Mouse (Mus musculus): Measurements from ENCODE around the gene Ssxb5. TPM values are rescaled to one million over a fixed set of nuclear protein-coding genes. Genes with fewer than 3 reads are reported as not detected.
A peak's percentile ranks its signal among the peaks of the same experiment; 100 is the strongest.
"Not testable (repeated sequence)": the region's sequence is repeated elsewhere in the genome, so short reads cannot be mapped to it uniquely, and the experiment has no call there.

Ssxb5 gene
- not detected in 2 replicates for polyA plus RNA-seq (2011; ENCODE audit: insufficient read length, low read depth, missing spikeins)

- not testable (repeated sequence) for H3K27ac ChIP-seq (ENCODE audit: insufficient read depth, low read length); H3K4me3 ChIP-seq (ENCODE audit: insufficient read depth, low read length); H3K4me1 ChIP-seq (ENCODE audit: control insufficient read depth, insufficient read depth, low read length)
Measured at GRCm38 (mm10) chrX:8803391-8803790, at the start of gene Ssxb5. Ssxb5 (plus strand) TSS chrX:8803691.

- Histone ChIP-seq H3K4me3 (ENCODE audit: insufficient read depth, low read length) (no peak overlapping the region), H3K27ac (ENCODE audit: insufficient read depth, low read length) (no peak overlapping the region), H3K4me1 (ENCODE audit: control insufficient read depth, insufficient read depth, low read length) (no peaks in the 10 kb centered on the region)
- TF ChIP-seq CTCF (IDR thresholded peaks at IDR 0.05; ENCODE audit: borderline replicate concordance, insufficient read depth, low read length) (0 out of 2 replicates have a peak, but pooled peaks have one; percentile 6), POLR2A (IDR thresholded peaks at IDR 0.05; ENCODE audit: low read depth, low read length) (no peak)
Measured at GRCm38 (mm10) chrX:8832043-8832442, 28.6 kb downstream of the Ssxb5 start.

GRCm38 (mm10) chrX:8843694-8844093 is 40.2 kb downstream of the Ssxb5 start, which contains the start of gene Gm6592:
Gm6592 (plus strand) TSS chrX:8843994.
- H3K4me1 ChIP-seq (ENCODE audit: control insufficient read depth, insufficient read depth, low read length) = no peaks in the 10 kb centered on the region
- no peak within 1 kb of the TSS for H3K4me3 ChIP-seq (ENCODE audit: insufficient read depth, low read length)
- H3K27ac ChIP-seq (ENCODE audit: insufficient read depth, low read length) = no peak within 1 kb of the TSS
- TF ChIP-seq CTCF (IDR thresholded peaks at IDR 0.05; ENCODE audit: borderline replicate concordance, insufficient read depth, low read length) = no peak
- TF ChIP-seq POLR2A (IDR thresholded peaks at IDR 0.05; ENCODE audit: low read depth, low read length) = no peak

GRCm38 (mm10) chrX:8852486-8852885 is 49.0 kb downstream of the Ssxb5 start:
- Histone ChIP-seq H3K27ac (ENCODE audit: insufficient read depth, low read length) (no peak overlapping the region), H3K4me1 (ENCODE audit: control insufficient read depth, insufficient read depth, low read length) (0 out of 2 replicates have a peak, but pooled peaks cover 4% of the 10 kb centered on the region), H3K4me3 (ENCODE audit: insufficient read depth, low read length) (no peak overlapping the region)
- TF ChIP-seq CTCF (IDR thresholded peaks at IDR 0.05; ENCODE audit: borderline replicate concordance, insufficient read depth, low read length) (no peak), POLR2A (IDR thresholded peaks at IDR 0.05; ENCODE audit: low read depth, low read length) (no peak)

Other genes starting within 250 kb of the Ssxb5 start
- gene Ssxb3, start 211.9 kb upstream of the Ssxb5 start, polyA plus RNA-seq (2011; ENCODE audit: insufficient read length, low read depth, missing spikeins) = not detected in 2 replicates
- not detected in 2 replicates for gene Ssxb8, start 112.8 kb upstream of the Ssxb5 start, polyA plus RNA-seq (2011; ENCODE audit: insufficient read length, low read depth, missing spikeins)
- not detected in 2 replicates for gene Ssx9, start 55.3 kb upstream of the Ssxb5 start, polyA plus RNA-seq (2011; ENCODE audit: insufficient read length, low read depth, missing spikeins)
- not detected in 2 replicates for gene Gm6592, start 40.3 kb downstream of the Ssxb5 start, polyA plus RNA-seq (2011; ENCODE audit: insufficient read length, low read depth, missing spikeins)
- not detected in 2 replicates for gene Gm5751, start 70.6 kb downstream of the Ssxb5 start, polyA plus RNA-seq (2011; ENCODE audit: insufficient read length, low read depth, missing spikeins)
- gene B630019K06Rik, start 88.7 kb downstream of the Ssxb5 start, polyA plus RNA-seq (2011; ENCODE audit: insufficient read length, low read depth, missing spikeins) = 2.7 and 4.3 TPM in 2 replicates
- gene Fthl17b, start 159.3 kb downstream of the Ssxb5 start, polyA plus RNA-seq (2011; ENCODE audit: insufficient read length, low read depth, missing spikeins) = not detected in 2 replicates
- not detected in 2 replicates for gene Fthl17c, start 172.9 kb downstream of the Ssxb5 start, polyA plus RNA-seq (2011; ENCODE audit: insufficient read length, low read depth, missing spikeins)
- not detected in 2 replicates for gene Fthl17d, start 183.1 kb downstream of the Ssxb5 start, polyA plus RNA-seq (2011; ENCODE audit: insufficient read length, low read depth, missing spikeins)
- not detected in 2 replicates for gene Fthl17e, start 229.8 kb downstream of the Ssxb5 start, polyA plus RNA-seq (2011; ENCODE audit: insufficient read length, low read depth, missing spikeins)

All from embryonic fibroblast, embryonic 13.5 days (primary cell).